Mouse (Mus musculus): ENCODE measurements at regions not wholly inside any gene's neighbourhood (a gene's known extent, or its start where the extent isn't known, plus 50 kb on each side); places are given as distances from the start of the nearest gene placed in this dataset.

- WGBS = 57% methylated on average over 2 of the region's 2 CpGs
- peaks cover 3% of the 10 kb centered on the region; the same call in 1 of the 2 replicates for H3K4me1 ChIP-seq (ENCODE audit: control insufficient read depth, insufficient read depth, low read length)
- TF ChIP-seq EP300 (IDR thresholded peaks at IDR 0.05; ENCODE audit: insufficient read depth, low read depth, low read length) (no peak), CTCF (IDR thresholded peaks at IDR 0.05) (no peak), POLR2A (IDR thresholded peaks at IDR 0.05; ENCODE audit: insufficient read depth, low read depth, low read length) (no peak)
These were observed 369.8 kb upstream of the Adgrl2 start for GRCm38 (mm10) chr3:149360164-149360563.

DNA sequence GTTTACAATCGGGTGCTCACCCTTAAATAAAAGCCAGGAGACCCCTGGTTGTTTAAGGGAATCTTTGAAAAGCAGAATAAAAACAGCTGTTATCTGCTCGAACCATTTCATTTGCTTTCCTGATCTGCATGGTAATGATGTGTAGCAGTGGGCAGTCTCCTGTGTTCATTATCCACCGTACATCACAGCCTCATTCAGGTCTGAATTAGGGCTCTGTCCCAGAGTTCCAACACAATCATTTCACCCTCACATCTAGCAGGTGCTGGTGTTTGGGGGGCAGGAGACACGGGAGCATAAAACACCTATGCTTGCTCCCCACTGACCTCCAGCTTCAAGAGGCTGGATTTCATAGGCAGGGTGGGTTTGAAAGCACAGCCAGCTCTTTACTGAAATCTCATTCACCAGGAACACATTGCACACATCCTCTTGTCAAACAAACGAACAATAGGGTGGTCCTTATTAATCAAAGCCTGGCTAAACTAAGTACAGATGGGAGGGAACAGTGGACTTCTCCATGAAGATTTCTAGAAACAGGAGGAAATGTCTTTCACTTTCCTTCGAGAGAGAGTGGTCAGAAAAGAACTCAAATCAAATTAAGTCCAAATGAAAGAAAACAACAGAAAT lies 368.3 kb upstream of the Adgrl2 start:
- TF ChIP-seq CTCF (IDR thresholded peaks at IDR 0.05) = no peak
- no peak for TF ChIP-seq EP300 (IDR thresholded peaks at IDR 0.05; ENCODE audit: insufficient read depth, low read depth, low read length)
- no peak for TF ChIP-seq POLR2A (IDR thresholded peaks at IDR 0.05; ENCODE audit: insufficient read depth, low read depth, low read length)
- 40% methylated on average over 6 of the region's 6 CpGs for WGBS
- H3K79me2 ChIP-seq (replicated peaks; ENCODE audit: control insufficient read depth, insufficient read depth, low read length) = no peaks in the 10 kb centered on the region
- H3K36me3 ChIP-seq (ENCODE audit: control insufficient read depth, insufficient read depth, low read length) = no peaks in the 10 kb centered on the region; the same call in 1 of the 2 replicates
- no peak overlapping the region for H3K27ac ChIP-seq
- H3K4me3 ChIP-seq = no peak overlapping the region
- H3K4me1 ChIP-seq (ENCODE audit: control insufficient read depth, insufficient read depth, low read length) = peaks cover 3% of the 10 kb centered on the region; the same call in 1 of the 2 replicates
- DNase-seq = no peak
- H3K27me3 ChIP-seq (ENCODE audit: control insufficient read depth, insufficient read depth, low read length) = no peaks in the 10 kb centered on the region
- H3K9ac ChIP-seq (ENCODE audit: low read depth, low read length) = no peak overlapping the region
- intact Hi-C loops (cut with DNase I) = loop anchor here (10.0 kb wide), 1 partner anchor 146 kb away; no protein-coding TSS in a partner anchor

More at GRCm38 (mm10) chr3:149360164-149360563, 369.8 kb upstream of the Adgrl2 start:
- Histone ChIP-seq H3K79me2 (replicated peaks; ENCODE audit: control insufficient read depth, insufficient read depth, low read length) (no peaks in the 10 kb centered on the region), H3K4me3 (no peak overlapping the region), H3K9ac (ENCODE audit: low read depth, low read length) (no peak overlapping the region), H3K36me3 (ENCODE audit: control insufficient read depth, insufficient read depth, low read length) (no peaks in the 10 kb centered on the region; the same call in 1 of the 2 replicates), H3K27ac (no peak overlapping the region), H3K27me3 (ENCODE audit: control insufficient read depth, insufficient read depth, low read length) (no peaks in the 10 kb centered on the region)
- DNase-seq = no peak
- intact Hi-C loops (cut with DNase I) = no loop called here

DNA sequence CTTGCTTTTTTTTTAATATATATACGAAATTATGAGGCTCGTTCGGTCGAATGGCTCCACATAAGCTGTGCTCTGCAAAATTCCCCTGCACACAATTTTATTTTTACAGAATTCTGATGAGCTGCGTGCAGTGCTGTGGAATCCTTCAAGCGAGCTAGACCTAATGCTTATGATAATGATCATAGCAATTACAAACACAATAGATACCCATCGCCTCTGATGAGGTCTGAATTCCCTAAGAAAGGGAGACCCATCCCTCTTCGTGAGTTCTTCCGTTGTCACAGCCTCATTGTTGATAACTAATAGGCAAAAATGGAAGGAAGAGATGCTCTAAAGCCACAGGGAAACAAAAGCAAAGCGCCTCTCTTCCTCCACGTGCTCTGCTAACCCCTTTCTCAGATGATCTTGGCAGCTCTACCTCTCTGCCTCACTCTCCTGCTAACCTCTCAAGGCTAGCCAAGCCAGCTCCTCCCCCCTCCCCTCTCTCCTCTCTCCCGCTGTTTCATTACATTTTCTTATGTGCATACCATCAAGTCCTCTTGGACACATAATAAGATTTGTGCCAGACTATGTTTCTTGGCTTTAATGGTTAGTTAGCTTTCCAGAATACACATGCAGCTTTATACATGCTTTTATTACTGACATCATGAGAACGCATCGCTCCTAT lies 367.7 kb upstream of the Adgrl2 start:
- Histone ChIP-seq H3K9ac (ENCODE audit: low read depth, low read length) (no peak overlapping the region), H3K27me3 (ENCODE audit: control insufficient read depth, insufficient read depth, low read length) (no peaks in the 10 kb centered on the region), H3K4me3 (no peak overlapping the region), H3K27ac (no peak overlapping the region), H3K36me3 (ENCODE audit: control insufficient read depth, insufficient read depth, low read length) (no peaks in the 10 kb centered on the region; the same call in 1 of the 2 replicates), H3K4me1 (ENCODE audit: control insufficient read depth, insufficient read depth, low read length) (peaks cover 4% of the 10 kb centered on the region; the same call in 1 of the 2 replicates), H3K79me2 (replicated peaks; ENCODE audit: control insufficient read depth, insufficient read depth, low read length) (no peaks in the 10 kb centered on the region)
- no peak for TF ChIP-seq POLR2A (IDR thresholded peaks at IDR 0.05; ENCODE audit: insufficient read depth, low read depth, low read length)
- no peak for TF ChIP-seq CTCF (IDR thresholded peaks at IDR 0.05)
- no peak for TF ChIP-seq EP300 (IDR thresholded peaks at IDR 0.05; ENCODE audit: insufficient read depth, low read depth, low read length)
- WGBS = 71% methylated on average over 14 of the region's 14 CpGs
- DNase-seq = no peak
- intact Hi-C loops (cut with DNase I) = loop anchor here (10.0 kb wide), 1 partner anchor 147 kb away; no protein-coding TSS in a partner anchor

- intact Hi-C loops (cut with DNase I) = loop anchor here (10.0 kb wide), 1 partner anchor 148 kb away; no protein-coding TSS in a partner anchor
- Histone ChIP-seq H3K4me1 (ENCODE audit: control insufficient read depth, insufficient read depth, low read length) (peaks cover 4% of the 10 kb centered on the region; the same call in 1 of the 2 replicates), H3K79me2 (replicated peaks; ENCODE audit: control insufficient read depth, insufficient read depth, low read length) (no peaks in the 10 kb centered on the region), H3K4me3 (no peak overlapping the region), H3K27me3 (ENCODE audit: control insufficient read depth, insufficient read depth, low read length) (no peaks in the 10 kb centered on the region), H3K36me3 (ENCODE audit: control insufficient read depth, insufficient read depth, low read length) (no peaks in the 10 kb centered on the region; the same call in 1 of the 2 replicates), H3K27ac (no peak overlapping the region), H3K9ac (ENCODE audit: low read depth, low read length) (no peak overlapping the region)
- DNase-seq = no peak
- TF ChIP-seq EP300 (IDR thresholded peaks at IDR 0.05; ENCODE audit: insufficient read depth, low read depth, low read length) (no peak), POLR2A (IDR thresholded peaks at IDR 0.05; ENCODE audit: insufficient read depth, low read depth, low read length) (no peak), CTCF (IDR thresholded peaks at IDR 0.05) (no peak)
- WGBS = 81% methylated on average over 2 of the region's 2 CpGs
These were observed 366.8 kb upstream of the Adgrl2 start for GRCm38 (mm10) chr3:149357121-149357520.

DNA sequence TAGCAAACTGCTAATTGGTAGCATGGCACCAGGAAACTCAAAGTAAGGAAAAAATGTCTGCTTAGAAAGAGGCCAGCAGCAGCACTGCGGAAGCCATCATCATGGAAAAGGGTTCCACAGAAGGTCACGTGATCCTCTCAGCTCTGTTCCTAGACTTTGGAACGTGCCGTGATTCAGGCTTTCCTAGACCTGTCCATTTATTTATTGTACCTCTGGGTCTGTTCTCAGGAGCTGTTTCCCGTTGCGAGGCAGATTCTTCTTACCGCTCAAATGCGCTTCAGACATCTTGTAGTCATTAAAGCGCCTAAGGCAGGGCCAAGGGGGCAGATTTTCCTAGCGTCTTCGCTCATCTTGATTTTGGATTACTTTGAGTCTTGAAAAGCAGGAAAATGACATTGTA lies 365.0 kb upstream of the Adgrl2 start:
- WGBS = 97% methylated on average over 11 of the region's 11 CpGs
- Histone ChIP-seq H3K27me3 (ENCODE audit: control insufficient read depth, insufficient read depth, low read length) (no peaks in the 10 kb centered on the region), H3K79me2 (replicated peaks; ENCODE audit: control insufficient read depth, insufficient read depth, low read length) (no peaks in the 10 kb centered on the region), H3K4me3 (no peak overlapping the region), H3K9ac (ENCODE audit: low read depth, low read length) (no peak overlapping the region), H3K4me1 (ENCODE audit: control insufficient read depth, insufficient read depth, low read length) (peaks cover 4% of the 10 kb centered on the region; the same call in 1 of the 2 replicates), H3K27ac (peak overlapping the region; percentile 73), H3K36me3 (ENCODE audit: control insufficient read depth, insufficient read depth, low read length) (no peaks in the 10 kb centered on the region; the same call in 1 of the 2 replicates)
- DNase-seq = no peak
- intact Hi-C loops (cut with DNase I) = loop anchor here (10.0 kb wide), 1 partner anchor 149 kb away; no protein-coding TSS in a partner anchor
- no peak for TF ChIP-seq EP300 (IDR thresholded peaks at IDR 0.05; ENCODE audit: insufficient read depth, low read depth, low read length)
- no peak for TF ChIP-seq CTCF (IDR thresholded peaks at IDR 0.05)
- no peak for TF ChIP-seq POLR2A (IDR thresholded peaks at IDR 0.05; ENCODE audit: insufficient read depth, low read depth, low read length)
